Mouse (Mus musculus): ENCODE data around the gene Tbc1d10b. TPM values are rescaled to one million over a fixed set of nuclear protein-coding genes. Genes with fewer than 3 reads are reported as not detected.
A peak's percentile ranks its signal among the peaks of the same experiment; 100 is the strongest.
"Not testable (repeated sequence)": the region's sequence is repeated elsewhere in the genome, so short reads cannot be mapped to it uniquely, and the experiment has no call there.

Tbc1d10b gene
- polyA plus RNA-seq, 1 experiment from 2014 or later = 15.8 TPM

- DNase-seq (ENCODE audit: low spot score) (no peak), ATAC-seq (replicated peaks; ENCODE audit: insufficient number of reproducible peaks, low FRiP score, low TSS enrichment, low read depth) (no peak)
- H3K9ac ChIP-seq (replicated peaks; ENCODE audit: low read length) = no peak overlapping the region
- no peak overlapping the region for H3K4me3 ChIP-seq (ENCODE audit: low read depth, low read length)
- no peak overlapping the region for H3K4me2 ChIP-seq (ENCODE audit: low read depth, low read length)
- peaks cover 7% of the 10 kb centered on the region for H3K36me3 ChIP-seq (replicated peaks; ENCODE audit: control insufficient read depth, insufficient read depth, low read depth, low read length)
- H3K27ac ChIP-seq (replicated peaks; ENCODE audit: low read depth, low read length) = no peak overlapping the region
- WGBS = 89% methylated on average over 6 of the region's 6 CpGs
- no peaks in the 10 kb centered on the region for H3K27me3 ChIP-seq (ENCODE audit: control insufficient read depth, insufficient read depth, low read length)
- H3K9me3 ChIP-seq (replicated peaks; ENCODE audit: control insufficient read depth, low read length) = no peaks in the 10 kb centered on the region
- no peaks in the 10 kb centered on the region; the same call in 1 of the 2 replicates for H3K4me1 ChIP-seq (ENCODE audit: control insufficient read depth, insufficient read depth, low read length)
Measured at GRCm38 (mm10) chr7:127190672-127191071, 17.6 kb downstream of the Tbc1d10b start.

GRCm38 (mm10) chr7:127188305-127189276 is 19.7 kb downstream of the Tbc1d10b start:
- Histone ChIP-seq H3K4me3 (ENCODE audit: low read depth, low read length) (no peak overlapping the region), H3K36me3 (replicated peaks; ENCODE audit: control insufficient read depth, insufficient read depth, low read depth, low read length) (peaks cover 5% of the 10 kb centered on the region; the same call in 1 of the 2 replicates), H3K27ac (replicated peaks; ENCODE audit: low read depth, low read length) (no peak overlapping the region), H3K27me3 (ENCODE audit: control insufficient read depth, insufficient read depth, low read length) (no peaks in the 10 kb centered on the region), H3K4me2 (ENCODE audit: low read depth, low read length) (no peak overlapping the region), H3K4me1 (ENCODE audit: control insufficient read depth, insufficient read depth, low read length) (no peaks in the 10 kb centered on the region), H3K9ac (replicated peaks; ENCODE audit: low read length) (no peak overlapping the region), H3K9me3 (replicated peaks; ENCODE audit: control insufficient read depth, low read length) (no peaks in the 10 kb centered on the region)
- WGBS = 83% methylated on average over 17 of the region's 17 CpGs
- ATAC-seq (replicated peaks; ENCODE audit: insufficient number of reproducible peaks, low FRiP score, low TSS enrichment, low read depth) = no peak
- no peak for DNase-seq (ENCODE audit: low spot score)

- 62% methylated on average over 9 of the region's 10 CpGs for WGBS
Measured at GRCm38 (mm10) chr7:127187351-127187750, 20.9 kb downstream of the Tbc1d10b start.

GRCm38 (mm10) chr7:127185601-127186000 is 22.7 kb downstream of the Tbc1d10b start:
- no peak for ATAC-seq (replicated peaks; ENCODE audit: insufficient number of reproducible peaks, low FRiP score, low TSS enrichment, low read depth)
- 70% methylated on average over 3 of the region's 3 CpGs for WGBS

More at GRCm38 (mm10) chr7:127187351-127187750, 20.9 kb downstream of the Tbc1d10b start:
- Histone ChIP-seq H3K27ac (replicated peaks; ENCODE audit: low read depth, low read length) (no peak overlapping the region), H3K36me3 (replicated peaks; ENCODE audit: control insufficient read depth, insufficient read depth, low read depth, low read length) (peaks cover 5% of the 10 kb centered on the region; the same call in 1 of the 2 replicates), H3K4me1 (ENCODE audit: control insufficient read depth, insufficient read depth, low read length) (no peaks in the 10 kb centered on the region), H3K4me3 (ENCODE audit: low read depth, low read length) (no peak overlapping the region), H3K9me3 (replicated peaks; ENCODE audit: control insufficient read depth, low read length) (no peaks in the 10 kb centered on the region), H3K4me2 (ENCODE audit: low read depth, low read length) (no peak overlapping the region), H3K9ac (replicated peaks; ENCODE audit: low read length) (no peak overlapping the region), H3K27me3 (ENCODE audit: control insufficient read depth, insufficient read depth, low read length) (no peaks in the 10 kb centered on the region)
- no peak for DNase-seq (ENCODE audit: low spot score)
- ATAC-seq (replicated peaks; ENCODE audit: insufficient number of reproducible peaks, low FRiP score, low TSS enrichment, low read depth) = no peak

GRCm38 (mm10) chr7:127184720-127185119 is 23.5 kb downstream of the Tbc1d10b start:
- H3K27me3 ChIP-seq (ENCODE audit: control insufficient read depth, insufficient read depth, low read length) = no peaks in the 10 kb centered on the region
- no peak overlapping the region for H3K4me2 ChIP-seq (ENCODE audit: low read depth, low read length)
- ATAC-seq (replicated peaks; ENCODE audit: insufficient number of reproducible peaks, low FRiP score, low TSS enrichment, low read depth) (no peak), DNase-seq (ENCODE audit: low spot score) (no peak)
- H3K36me3 ChIP-seq (replicated peaks; ENCODE audit: control insufficient read depth, insufficient read depth, low read depth, low read length) = no peaks in the 10 kb centered on the region
- H3K9ac ChIP-seq (replicated peaks; ENCODE audit: low read length) = no peak overlapping the region
- no peaks in the 10 kb centered on the region for H3K4me1 ChIP-seq (ENCODE audit: control insufficient read depth, insufficient read depth, low read length)
- H3K4me3 ChIP-seq (ENCODE audit: low read depth, low read length) = no peak overlapping the region
- H3K27ac ChIP-seq (replicated peaks; ENCODE audit: low read depth, low read length) = no peak overlapping the region
- H3K9me3 ChIP-seq (replicated peaks; ENCODE audit: control insufficient read depth, low read length) = no peaks in the 10 kb centered on the region
- 60% methylated on average over 1 of the region's 1 CpGs for WGBS

More at GRCm38 (mm10) chr7:127185601-127186000, 22.7 kb downstream of the Tbc1d10b start:
- DNase-seq (ENCODE audit: low spot score) = peak; percentile 44
- Histone ChIP-seq H3K27ac (replicated peaks; ENCODE audit: low read depth, low read length) (no peak overlapping the region), H3K27me3 (ENCODE audit: control insufficient read depth, insufficient read depth, low read length) (no peaks in the 10 kb centered on the region), H3K9ac (replicated peaks; ENCODE audit: low read length) (no peak overlapping the region), H3K4me2 (ENCODE audit: low read depth, low read length) (no peak overlapping the region), H3K36me3 (replicated peaks; ENCODE audit: control insufficient read depth, insufficient read depth, low read depth, low read length) (no peaks in the 10 kb centered on the region), H3K4me3 (ENCODE audit: low read depth, low read length) (no peak overlapping the region), H3K9me3 (replicated peaks; ENCODE audit: control insufficient read depth, low read length) (no peaks in the 10 kb centered on the region), H3K4me1 (ENCODE audit: control insufficient read depth, insufficient read depth, low read length) (no peaks in the 10 kb centered on the region)

- Histone ChIP-seq H3K4me2 (ENCODE audit: low read depth, low read length) (no peak overlapping the region), H3K4me3 (ENCODE audit: low read depth, low read length) (no peak overlapping the region), H3K4me1 (ENCODE audit: control insufficient read depth, insufficient read depth, low read length) (no peaks in the 10 kb centered on the region), H3K9me3 (replicated peaks; ENCODE audit: control insufficient read depth, low read length) (no peaks in the 10 kb centered on the region), H3K27ac (replicated peaks; ENCODE audit: low read depth, low read length) (no peak overlapping the region), H3K9ac (replicated peaks; ENCODE audit: low read length) (no peak overlapping the region), H3K36me3 (replicated peaks; ENCODE audit: control insufficient read depth, insufficient read depth, low read depth, low read length) (no peaks in the 10 kb centered on the region), H3K27me3 (ENCODE audit: control insufficient read depth, insufficient read depth, low read length) (no peaks in the 10 kb centered on the region)
- no peak for ATAC-seq (replicated peaks; ENCODE audit: insufficient number of reproducible peaks, low FRiP score, low TSS enrichment, low read depth)
- 79% methylated on average over 6 of the region's 6 CpGs for WGBS
- DNase-seq (ENCODE audit: low spot score) = no peak
Measured at GRCm38 (mm10) chr7:127183828-127184227, 24.4 kb downstream of the Tbc1d10b start.

- DNase-seq (ENCODE audit: low spot score) = no peak
- 76% methylated on average over 8 of the region's 8 CpGs for WGBS
- Histone ChIP-seq H3K4me1 (ENCODE audit: control insufficient read depth, insufficient read depth, low read length) (no peaks in the 10 kb centered on the region), H3K4me3 (ENCODE audit: low read depth, low read length) (no peak overlapping the region), H3K9ac (replicated peaks; ENCODE audit: low read length) (no peak overlapping the region), H3K27me3 (ENCODE audit: control insufficient read depth, insufficient read depth, low read length) (no peaks in the 10 kb centered on the region), H3K9me3 (replicated peaks; ENCODE audit: control insufficient read depth, low read length) (no peaks in the 10 kb centered on the region), H3K36me3 (replicated peaks; ENCODE audit: control insufficient read depth, insufficient read depth, low read depth, low read length) (no peaks in the 10 kb centered on the region), H3K27ac (replicated peaks; ENCODE audit: low read depth, low read length) (no peak overlapping the region), H3K4me2 (ENCODE audit: low read depth, low read length) (no peak overlapping the region)
- ATAC-seq (replicated peaks; ENCODE audit: insufficient number of reproducible peaks, low FRiP score, low TSS enrichment, low read depth) = no peak
Measured at GRCm38 (mm10) chr7:127183345-127183744, 24.9 kb downstream of the Tbc1d10b start.

GRCm38 (mm10) chr7:127181724-127182123 is 26.5 kb downstream of the Tbc1d10b start:
- WGBS = 29% methylated on average over 3 of the region's 3 CpGs
- H3K4me2 ChIP-seq (ENCODE audit: low read depth, low read length); H3K9ac ChIP-seq (replicated peaks; ENCODE audit: low read length); H3K36me3 ChIP-seq (replicated peaks; ENCODE audit: control insufficient read depth, insufficient read depth, low read depth, low read length); H3K27ac ChIP-seq (replicated peaks; ENCODE audit: low read depth, low read length); H3K9me3 ChIP-seq (replicated peaks; ENCODE audit: control insufficient read depth, low read length); H3K4me1 ChIP-seq (ENCODE audit: control insufficient read depth, insufficient read depth, low read length); H3K4me3 ChIP-seq (ENCODE audit: low read depth, low read length); ATAC-seq (replicated peaks; ENCODE audit: insufficient number of reproducible peaks, low FRiP score, low TSS enrichment, low read depth); H3K27me3 ChIP-seq (ENCODE audit: control insufficient read depth, insufficient read depth, low read length); DNase-seq (ENCODE audit: low spot score): not testable (repeated sequence)

Data from embryonic facial prominence, embryonic 11.5 days (tissue).